Mouse (Mus musculus): ENCODE data around the gene 2410004P03Rik.

- TF ChIP-seq CTCF (IDR thresholded peaks at IDR 0.05; ENCODE audit: low read depth, low read length) = no peak
- no peak for TF ChIP-seq TAL1 (conservative IDR thresholded peaks at IDR 0.05; ENCODE audit: low read depth, low read length)
- TF ChIP-seq POLR2AphosphoS5 (IDR thresholded peaks at IDR 0.05; ENCODE audit: insufficient replicate concordance, low read depth, low read length) = no peak
- TF ChIP-seq GATA1 (IDR thresholded peaks at IDR 0.05; ENCODE audit: borderline replicate concordance, low read length) = no peak
- TF ChIP-seq GATA2 (IDR thresholded peaks at IDR 0.05; ENCODE audit: borderline replicate concordance, low read depth, low read length) = no peak
These were observed 756 bp upstream of the 2410004P03Rik start for GRCm38 (mm10) chr12:17012067-17012899.

Data from G1E (cell line).